Mouse (Mus musculus) liver, embryonic 11.5 days (tissue): ENCODE results near the gene Rnf169. TPM values are rescaled to one million over a fixed set of nuclear protein-coding genes. Genes with fewer than 3 reads are reported as not detected.

Experiments
- ATAC-seq: fragments of 200-750 bp; cut with Nextera tagmentation; replicated peaks from 2 replicates; pipeline ENCODE4 v1.8.0; 2017; ENCODE audit warnings: moderate number of reproducible peaks, mild to moderate bottlenecking, moderate TSS enrichment, moderate library complexity; ENCODE audit not compliant: low FRiP score
- DNase-seq: peaks from one replicate; pipeline ENCODE4 v3.0.0-alpha.2; 2017; ENCODE audit warnings: low spot score
- H3K27ac ChIP-seq: fragments of 300-500 bp; sonication (generic); 2 replicates; pipeline ENCODE4 v1.5.1; 2014; ENCODE audit warnings: mild to moderate bottlenecking, low read depth, low read length, control low read depth
- H3K27me3 ChIP-seq: fragments of 300-500 bp; sonication (generic); replicated peaks from 2 replicates; pipeline ENCODE4 v1.6.1; 2014; ENCODE audit warnings: low read length, mixed read lengths; ENCODE audit not compliant: control insufficient read depth, insufficient read depth
- H3K36me3 ChIP-seq: fragments of 300-500 bp; sonication (generic); 2 replicates; pipeline ENCODE4 v1.6.1; 2014; ENCODE audit warnings: mild to moderate bottlenecking, low read length, moderate library complexity, mixed read lengths; ENCODE audit not compliant: control insufficient read depth, insufficient read depth
- H3K4me1 ChIP-seq: fragments of 300-500 bp; sonication (generic); replicated peaks from 2 replicates; pipeline ENCODE4 v1.6.1; 2014; ENCODE audit warnings: low read length, mixed read lengths; ENCODE audit not compliant: control insufficient read depth, insufficient read depth
- H3K4me2 ChIP-seq: fragments of 300-500 bp; sonication (generic); 2 replicates; pipeline ENCODE4 v1.6.1; 2014; ENCODE audit warnings: mild to moderate bottlenecking, control low read depth, moderate library complexity
- H3K4me3 ChIP-seq: fragments of 300-500 bp; sonication (generic); 2 replicates; pipeline ENCODE4 v1.5.1; 2014; ENCODE audit warnings: low read depth, low read length, control low read depth
- H3K9ac ChIP-seq: fragments of 300-500 bp; sonication (generic); 2 replicates; pipeline ENCODE4 v1.6.1; 2014; ENCODE audit warnings: low read depth, low read length, control low read depth
- H3K9me3 ChIP-seq: fragments of 300-500 bp; sonication (generic); 2 replicates; pipeline ENCODE4 v1.6.1; 2016; ENCODE audit warnings: low read length, inconsistent platforms, mixed read lengths; ENCODE audit not compliant: control insufficient read depth
- WGBS: fragments of 180-500 bp; shearing (Covaris S2); extraction: QIAGEN DNeasy Blood & Tissue Kit; methylation state at CpG from one replicate; pipeline ENCODE4 v1.1.7; 2014; 5-methylcytosine and 5-hydroxymethylcytosine counted together
- polyA plus RNA-seq: library from polyadenylated mRNA; unstranded; fragments of >200 nt; fragmentation: Nextera tagmentation; extraction: Ambion mirVana; gene quantifications from 2 replicates; pipeline ENCODE4 v1.2.1, GENCODE M21; 2014

The Rnf169 gene
- polyA plus RNA-seq, 1 experiment from 2014 or later, result 4.3 TPM

- DNase-seq, result no peak
- H3K9ac ChIP-seq, result no peak overlapping the region
- no peak for ATAC-seq
- H3K4me2 ChIP-seq, result 0 out of 2 replicates have a peak overlapping the region, but pooled peaks have one; percentile 19
- H3K27me3 ChIP-seq, result no peaks in the 10 kb centered on the region
- H3K27ac ChIP-seq, result no peak overlapping the region
- H3K4me3 ChIP-seq, result no peak overlapping the region
- no peaks in the 10 kb centered on the region for H3K9me3 ChIP-seq
- no peaks in the 10 kb centered on the region for H3K36me3 ChIP-seq
- H3K4me1 ChIP-seq, result no peaks in the 10 kb centered on the region
- WGBS, result 63% methylated on average over 15 of the region's 15 CpGs
These were observed 9.9 kb upstream of the Rnf169 start for GRCm38 (mm10) chr7:99989844-99990760.

GRCm38 (mm10) chr7:99988725-99989124, 8.5 kb upstream of the Rnf169 start:
- no peaks in the 10 kb centered on the region for H3K9me3 ChIP-seq
- no peak overlapping the region for H3K4me2 ChIP-seq
- H3K4me1 ChIP-seq, result no peaks in the 10 kb centered on the region
- no peaks in the 10 kb centered on the region for H3K27me3 ChIP-seq
- DNase-seq (peak; percentile 65), ATAC-seq (no peak)
- no peak overlapping the region for H3K4me3 ChIP-seq
- WGBS, result 4% methylated on average over 4 of the region's 4 CpGs
- no peak overlapping the region for H3K9ac ChIP-seq
- H3K27ac ChIP-seq, result no peak overlapping the region
- H3K36me3 ChIP-seq, result no peaks in the 10 kb centered on the region

- 82% methylated on average over 13 of the region's 13 CpGs for WGBS
- H3K27me3 ChIP-seq, result no peaks in the 10 kb centered on the region
- ATAC-seq, result no peak
These were observed 2.3 kb upstream of the Rnf169 start for GRCm38 (mm10) chr7:99982256-99983242.

GRCm38 (mm10) chr7:99981311-99981710, 1.1 kb upstream of the Rnf169 start:
- no peak for ATAC-seq
- WGBS, result 23% methylated on average over 2 of the region's 2 CpGs
- Histone ChIP-seq H3K9ac (no peak overlapping the region), H3K27ac (no peak overlapping the region), H3K27me3 (no peaks in the 10 kb centered on the region), H3K4me1 (peaks cover 13% of the 10 kb centered on the region), H3K9me3 (no peaks in the 10 kb centered on the region), H3K4me3 (no peak overlapping the region), H3K4me2 (no peak overlapping the region; the same call in 1 of the 2 replicates), H3K36me3 (no peaks in the 10 kb centered on the region)
- DNase-seq, result no peak

More at GRCm38 (mm10) chr7:99982256-99983242, 2.3 kb upstream of the Rnf169 start:
- Histone ChIP-seq H3K9me3 (no peaks in the 10 kb centered on the region), H3K4me2 (no peak overlapping the region), H3K9ac (no peak overlapping the region), H3K4me3 (no peak overlapping the region), H3K27ac (no peak overlapping the region), H3K36me3 (no peaks in the 10 kb centered on the region), H3K4me1 (peaks cover 13% of the 10 kb centered on the region)
- no peak for DNase-seq

- no peaks in the 10 kb centered on the region for H3K9me3 ChIP-seq
- H3K27me3 ChIP-seq, result no peaks in the 10 kb centered on the region
- ATAC-seq (peak; percentile 72), DNase-seq (peak; percentile 70)
- under 1% methylated on average over 43 of the region's 51 CpGs for whole genome bisulfite sequencing
- peak overlapping the region; percentile 77 for H3K4me2 ChIP-seq
- peak overlapping the region; percentile 98 for H3K9ac ChIP-seq
- H3K36me3 ChIP-seq, result no peaks in the 10 kb centered on the region
- peak overlapping the region; percentile 90 for H3K27ac ChIP-seq
- H3K4me1 ChIP-seq, result peaks cover 18% of the 10 kb centered on the region
- peak overlapping the region; percentile 86 for H3K4me3 ChIP-seq
These were observed 609 bp downstream of the Rnf169 start for GRCm38 (mm10) chr7:99979546-99980131.

GRCm38 (mm10) chr7:99979081-99979480, 1.2 kb downstream of the Rnf169 start:
- Histone ChIP-seq H3K4me2 (peak overlapping the region; percentile 77), H3K36me3 (no peaks in the 10 kb centered on the region), H3K4me3 (peak overlapping the region; percentile 86), H3K27me3 (no peaks in the 10 kb centered on the region), H3K9ac (peak overlapping the region; percentile 98), H3K9me3 (no peaks in the 10 kb centered on the region), H3K4me1 (peaks cover 23% of the 10 kb centered on the region), H3K27ac (peak overlapping the region; percentile 90)
- WGBS, result 18% methylated on average over 6 of the region's 6 CpGs
- no peak for DNase-seq
- no peak for ATAC-seq

- no peak overlapping the region for H3K9ac ChIP-seq
- no peak overlapping the region for H3K4me3 ChIP-seq
- DNase-seq (no peak), ATAC-seq (no peak)
- no peaks in the 10 kb centered on the region for H3K27me3 ChIP-seq
- 82% methylated on average over 2 of the region's 2 CpGs for WGBS
- H3K36me3 ChIP-seq, result no peaks in the 10 kb centered on the region
- H3K9me3 ChIP-seq, result no peaks in the 10 kb centered on the region
- no peak overlapping the region for H3K4me2 ChIP-seq
- H3K4me1 ChIP-seq, result peaks cover 26% of the 10 kb centered on the region
- no peak overlapping the region for H3K27ac ChIP-seq
These were observed 2.2 kb downstream of the Rnf169 start for GRCm38 (mm10) chr7:99978041-99978440.
